Mouse (Mus musculus): Measurements from ENCODE around the gene Wnt5b.

The Wnt5b gene

DNA sequence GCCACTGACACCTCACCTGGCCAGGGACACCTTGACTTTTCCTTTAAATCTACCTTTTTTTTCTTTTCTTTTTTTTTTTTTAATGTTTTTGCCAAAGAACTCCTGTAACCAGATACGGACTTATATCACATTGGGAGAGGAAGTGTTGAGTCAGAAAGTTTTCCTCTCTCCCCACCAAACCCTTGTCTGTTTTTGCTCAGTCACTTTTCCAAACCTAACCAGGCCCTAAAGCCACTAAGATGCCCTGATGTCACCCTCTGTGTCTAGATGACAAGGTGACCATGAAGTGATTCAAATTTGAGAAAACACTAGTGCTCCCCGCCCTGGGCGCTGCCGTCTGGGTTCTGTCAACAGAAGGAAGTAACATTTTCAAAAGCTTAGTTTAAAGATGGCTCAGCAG, 85.1 kb downstream of the Wnt5b start:
- DNase-seq (ENCODE audit: low read depth, low spot score) = no peak

DNA sequence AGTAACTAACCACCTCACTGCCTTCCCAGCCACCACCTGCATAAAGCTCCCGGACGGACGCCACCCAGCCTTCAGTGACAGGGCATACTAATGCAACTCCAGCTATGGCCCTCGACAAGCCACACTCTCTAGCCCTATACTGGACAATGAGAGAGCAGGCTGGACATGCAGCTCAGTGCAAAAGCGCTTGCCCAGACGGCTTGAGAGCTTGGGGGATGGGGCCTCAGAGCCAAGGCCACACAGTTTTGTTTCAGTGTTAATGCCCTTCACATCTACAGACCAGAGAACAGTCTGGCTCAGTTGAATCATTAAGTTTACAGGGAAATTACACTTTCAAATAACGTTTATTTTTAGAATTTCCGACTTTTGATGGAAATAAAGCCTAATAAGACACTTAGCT, 86.0 kb downstream of the Wnt5b start:
- DNase-seq (ENCODE audit: low read depth, low spot score) = no peak

DNA sequence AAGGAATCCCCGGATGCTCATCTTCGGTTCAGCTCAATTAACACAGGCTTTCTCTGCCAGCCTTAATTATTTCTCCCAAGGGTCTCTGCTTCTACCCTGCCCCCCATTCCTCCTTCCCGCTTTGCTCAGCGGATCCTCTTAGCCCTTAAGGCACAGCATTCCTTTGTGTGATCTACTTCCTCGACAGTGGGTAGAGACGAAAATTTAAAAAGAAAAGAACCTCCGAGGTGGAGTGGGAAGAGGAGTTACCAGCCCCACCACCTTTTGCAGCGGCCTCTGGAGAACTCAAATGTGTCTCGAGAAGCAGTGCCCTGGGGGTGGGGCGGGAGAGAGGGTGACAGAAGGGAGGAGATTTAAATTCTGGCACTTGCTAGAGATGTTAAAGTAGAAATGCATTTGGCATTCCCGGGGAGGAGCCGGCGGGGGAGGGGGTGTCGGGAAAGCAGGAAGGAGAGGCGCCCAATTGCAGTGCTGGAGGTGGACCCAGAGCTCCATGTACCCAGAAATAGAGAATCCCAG, 92.1 kb downstream of the Wnt5b start:
- peak; percentile 77 for DNase-seq (ENCODE audit: low read depth, low spot score)

DNA sequence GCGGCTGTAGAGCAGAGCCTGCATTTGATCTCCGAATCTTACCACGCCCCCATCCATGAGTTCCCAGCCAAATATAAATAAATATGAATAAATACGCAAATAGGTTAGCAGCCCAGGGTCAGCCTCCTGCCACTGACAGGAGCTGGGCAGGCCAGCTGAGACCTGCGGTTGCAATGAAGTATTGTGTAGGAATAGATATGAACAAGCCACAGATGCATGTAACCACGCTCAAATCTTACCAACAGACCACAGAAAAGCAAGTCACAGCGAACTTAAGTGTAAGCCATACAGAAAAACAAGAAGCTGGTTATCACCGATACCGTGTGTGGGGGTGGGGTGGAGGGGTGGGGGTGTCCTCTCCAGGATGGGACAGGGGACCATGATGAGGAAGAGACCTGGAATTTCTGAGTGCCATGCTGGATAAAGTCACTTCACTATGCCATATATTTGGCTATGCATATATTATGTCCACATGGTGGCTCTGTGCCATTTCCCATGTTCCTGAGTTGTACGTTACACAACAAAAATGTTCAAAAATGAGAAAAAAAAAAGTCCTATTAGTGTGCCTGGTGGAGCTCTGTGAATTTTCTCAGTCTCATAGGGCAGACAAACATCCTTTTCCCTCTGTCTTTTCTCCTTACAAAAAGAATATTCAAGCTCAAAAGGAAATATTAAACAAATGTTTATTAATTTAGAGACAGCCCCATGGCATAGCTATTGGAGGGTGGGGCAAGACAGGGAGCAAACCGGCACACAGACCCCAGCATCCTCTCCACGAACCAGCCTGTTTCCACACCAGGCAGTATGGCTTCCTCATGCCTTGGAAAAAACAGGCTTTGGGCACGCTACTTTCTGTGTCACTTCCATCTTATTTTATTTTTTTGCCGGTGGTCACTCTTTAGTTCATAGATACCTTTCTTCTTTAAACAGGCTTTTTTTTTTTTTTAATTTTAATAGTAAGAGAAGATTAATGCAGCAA, 92.9 kb downstream of the Wnt5b start:
- no peak for DNase-seq (ENCODE audit: low read depth, low spot score)

DNA sequence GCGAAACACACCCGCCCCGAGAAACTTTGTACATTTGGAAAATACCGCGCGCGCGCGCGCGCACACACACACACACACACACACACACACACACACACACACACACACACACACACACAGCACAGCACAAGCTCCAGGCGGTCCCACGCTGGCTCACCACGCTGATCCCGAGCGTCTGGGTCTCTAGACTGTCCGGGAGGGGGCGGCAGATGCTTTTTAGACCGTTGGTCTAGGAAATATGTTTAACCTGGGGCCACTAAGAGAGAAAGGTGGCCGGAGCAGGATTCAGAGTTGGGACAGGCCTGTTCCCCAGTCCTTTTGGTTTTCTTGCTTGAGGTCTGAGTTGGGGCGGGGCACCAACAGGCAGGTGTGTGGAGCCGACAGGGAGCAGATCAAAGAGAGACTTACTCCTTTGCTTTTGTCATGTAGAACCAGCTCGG, 95.1 kb downstream of the Wnt5b start:
- peak; percentile 88 for DNase-seq (ENCODE audit: low read depth, low spot score)

DNA sequence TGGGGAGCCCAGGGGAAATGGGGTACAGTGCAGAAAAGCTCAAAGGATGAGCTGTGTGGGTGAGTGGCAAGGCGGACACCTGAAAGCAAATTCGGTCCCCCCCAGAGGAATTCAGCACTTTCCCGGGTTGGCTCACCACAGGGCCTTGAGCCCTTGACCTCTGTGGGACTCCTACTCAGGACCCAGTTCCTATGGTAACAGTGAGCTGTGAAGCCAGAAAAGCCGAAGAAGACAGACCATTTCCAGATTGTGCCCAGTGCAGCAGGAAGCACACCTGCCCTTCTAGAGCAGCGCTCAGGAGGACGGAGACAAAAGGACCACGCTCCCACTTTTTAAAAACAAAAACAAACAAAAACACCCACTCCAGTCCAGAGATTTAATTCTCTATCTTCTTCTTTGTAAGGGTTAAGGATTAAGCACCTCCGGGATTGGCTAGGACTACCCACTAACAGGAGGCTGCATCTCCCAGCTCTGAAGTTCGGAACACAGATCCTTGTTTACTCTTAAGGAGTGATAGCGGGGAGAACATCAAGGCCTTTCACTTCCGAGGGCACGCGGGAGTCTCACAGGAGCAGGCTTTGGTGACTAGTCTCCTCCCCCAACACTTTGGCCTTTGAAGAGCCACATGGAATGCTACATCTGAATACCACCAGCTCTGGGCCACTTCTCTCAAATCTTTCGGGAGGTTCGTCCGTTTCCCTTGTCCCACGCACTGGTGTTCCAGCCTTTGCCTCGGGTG, 95.7 kb downstream of the Wnt5b start:
- peak; percentile 88 for DNase-seq (ENCODE audit: low read depth, low spot score)

DNA sequence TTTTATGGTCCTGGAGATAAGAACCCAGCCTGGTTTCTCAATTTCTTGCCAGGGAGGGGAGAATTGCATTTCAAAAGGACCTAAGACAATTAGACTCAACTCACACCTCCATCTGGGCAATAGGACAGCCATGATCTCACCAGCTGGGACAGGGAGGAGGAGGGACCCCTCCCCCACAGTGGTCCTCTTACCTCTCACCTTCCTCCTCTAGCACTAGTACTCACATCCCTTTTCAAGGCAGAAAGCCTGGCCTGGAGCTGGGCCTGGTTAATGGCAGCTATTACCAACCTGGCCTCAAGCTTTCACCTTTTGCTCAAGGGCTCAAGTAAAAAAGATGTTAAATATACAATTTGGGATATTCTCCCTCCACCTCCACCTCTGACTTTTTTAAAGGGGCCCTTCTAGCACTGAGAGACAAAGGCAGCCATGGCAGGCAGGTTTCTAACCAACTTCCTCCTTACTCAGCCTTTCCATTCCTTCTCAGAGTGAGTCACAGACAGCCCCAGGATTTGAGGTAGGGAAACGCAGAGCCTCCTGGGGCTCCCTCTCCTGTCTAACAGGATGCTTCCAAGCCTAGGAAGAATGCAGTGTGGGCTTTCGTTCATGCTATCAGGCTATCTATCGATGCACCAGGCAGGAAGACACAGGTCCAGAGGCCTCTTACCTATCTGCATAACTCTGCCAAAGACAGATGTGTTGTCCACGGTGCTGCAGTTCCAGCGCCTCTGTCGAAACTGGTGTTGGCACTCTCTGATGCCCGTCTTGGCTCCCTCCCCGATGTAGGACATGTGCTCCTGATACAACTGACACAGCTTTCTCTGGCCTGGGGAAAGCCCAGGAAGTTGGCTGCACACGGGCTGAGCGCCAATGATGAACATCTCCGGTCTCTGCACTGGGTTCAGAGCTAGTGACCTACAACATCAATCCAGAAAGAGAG, 98.2 kb downstream of the Wnt5b start:
- DNase-seq (ENCODE audit: low read depth, low spot score) = no peak

DNA sequence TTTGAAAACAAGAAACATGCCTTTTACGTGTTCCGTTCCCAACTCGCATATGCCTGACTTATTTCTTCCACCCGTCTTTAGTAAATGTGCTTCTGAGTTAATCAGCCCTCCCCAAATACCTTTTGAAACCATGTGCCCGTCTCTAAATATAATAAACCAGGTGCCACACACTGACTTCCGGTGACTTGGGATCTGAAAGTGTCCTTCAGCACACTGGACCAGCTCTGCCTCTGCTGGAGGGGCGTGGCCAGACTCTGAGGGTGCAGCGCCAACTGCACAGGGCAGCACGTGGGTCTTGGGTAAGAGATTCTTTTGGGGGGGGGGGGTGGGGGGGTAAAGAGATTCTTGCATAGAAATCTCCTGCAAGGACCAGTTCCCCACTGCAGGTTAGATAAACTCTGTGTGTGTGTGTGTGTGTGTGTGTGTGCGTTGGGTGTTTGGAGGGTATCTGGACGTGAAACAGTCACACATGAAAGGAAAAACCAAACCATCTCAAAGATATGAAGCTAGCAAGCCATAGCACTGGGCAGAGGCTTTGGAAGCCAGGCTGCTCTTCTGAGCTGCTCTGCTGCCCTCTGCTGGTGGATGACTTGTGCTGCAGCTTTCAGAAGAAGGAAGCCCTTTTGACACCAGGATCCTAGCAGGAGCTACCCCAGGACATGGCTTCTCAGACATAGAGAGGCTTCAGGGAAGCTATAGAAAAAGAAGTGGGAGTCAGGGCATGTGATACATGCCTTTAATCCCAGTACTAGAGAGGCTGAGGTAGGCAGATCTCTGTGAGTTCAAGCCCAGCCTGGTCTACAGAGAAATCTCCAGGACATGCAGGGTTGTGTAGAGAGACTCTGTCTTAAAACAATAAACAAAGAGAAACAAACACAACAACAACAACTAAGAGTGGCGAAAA, 100.2 kb downstream of the Wnt5b start:
- peak; percentile 90 for DNase-seq (ENCODE audit: low read depth, low spot score)

DNA sequence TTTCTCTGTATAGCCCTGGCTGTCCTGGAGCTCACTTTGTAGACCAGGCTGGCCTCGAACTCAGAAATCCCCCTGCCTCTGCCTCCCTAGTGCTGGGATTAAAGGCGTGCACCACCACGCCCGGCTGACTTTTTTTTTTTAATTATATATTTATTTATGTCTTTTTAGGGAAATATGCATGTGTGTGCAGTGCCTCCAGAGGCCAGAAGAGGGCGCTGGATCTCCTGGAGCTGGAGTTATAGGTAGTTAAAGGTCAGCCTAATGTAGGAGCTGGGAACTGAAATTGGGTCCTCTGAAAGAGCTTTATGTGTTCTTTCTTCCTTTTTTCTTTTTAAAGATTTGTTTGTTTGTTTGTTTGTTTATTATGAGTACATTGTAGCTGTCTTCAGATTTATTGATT, 101.4 kb downstream of the Wnt5b start:
- peak; percentile 82 for DNase-seq (ENCODE audit: low read depth, low spot score)

DNA sequence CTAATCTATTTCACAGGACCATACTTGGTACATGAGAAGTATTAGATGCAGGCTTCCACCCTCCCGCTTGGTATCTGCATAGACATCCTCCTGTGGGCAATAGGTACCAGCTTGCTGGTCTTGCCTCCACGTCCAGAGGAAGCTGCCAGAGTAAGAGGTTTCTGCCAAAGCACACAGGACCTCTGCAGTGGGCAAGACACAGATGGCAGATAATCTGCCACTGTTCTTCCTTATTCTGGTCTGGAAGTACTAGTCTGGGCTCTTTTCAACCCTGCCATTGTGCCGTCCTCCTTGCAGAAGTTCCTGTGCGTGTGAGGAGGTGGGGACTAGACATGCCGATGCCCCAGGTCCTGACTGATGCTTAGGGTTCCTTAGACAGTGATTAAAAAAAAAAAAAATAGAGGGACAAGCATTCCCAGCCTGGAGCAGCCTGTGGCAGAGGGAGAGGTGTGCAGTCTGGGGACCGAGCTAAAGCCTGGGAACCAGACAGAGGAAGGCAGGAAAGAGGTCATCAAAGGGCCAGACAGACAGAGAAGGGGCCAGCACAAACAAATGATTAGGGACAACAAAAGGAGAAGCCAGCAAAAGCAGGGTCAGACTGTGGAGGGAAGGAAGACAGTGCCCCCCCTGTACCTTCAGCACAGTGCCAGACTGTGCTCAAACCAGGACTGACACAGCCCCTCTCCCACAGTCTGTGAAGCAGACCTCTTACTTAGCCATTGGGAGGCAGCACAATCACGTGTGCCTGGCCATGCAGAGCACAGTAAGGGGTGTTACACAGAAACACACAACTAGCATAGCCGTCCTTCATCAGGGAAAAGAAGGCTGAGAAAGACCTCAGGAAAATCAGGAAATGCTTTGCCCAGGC, 106.0 kb downstream of the Wnt5b start:
- DNase-seq (ENCODE audit: low read depth, low spot score) = no peak

DNA sequence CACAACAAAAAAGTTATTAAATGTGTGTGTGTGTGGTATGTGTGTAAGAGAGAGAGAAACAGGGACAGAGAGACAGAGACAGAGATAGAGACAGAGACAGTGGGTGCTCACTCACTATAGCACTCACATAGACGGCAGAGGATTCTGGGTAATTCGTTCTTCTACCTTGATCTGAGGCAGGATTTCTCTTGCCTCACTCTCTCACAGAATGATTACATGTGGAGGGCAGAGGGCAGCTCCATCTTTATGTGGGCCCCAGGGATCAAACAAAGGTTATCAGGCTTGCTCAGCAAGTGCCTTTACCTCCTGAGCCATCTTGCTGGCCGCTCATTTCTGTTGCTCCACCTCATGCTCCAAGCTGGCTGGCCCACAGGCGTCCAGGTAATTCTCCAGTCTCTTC, 109.8 kb downstream of the Wnt5b start:
- DNase-seq (ENCODE audit: low read depth, low spot score) = no peak

DNA sequence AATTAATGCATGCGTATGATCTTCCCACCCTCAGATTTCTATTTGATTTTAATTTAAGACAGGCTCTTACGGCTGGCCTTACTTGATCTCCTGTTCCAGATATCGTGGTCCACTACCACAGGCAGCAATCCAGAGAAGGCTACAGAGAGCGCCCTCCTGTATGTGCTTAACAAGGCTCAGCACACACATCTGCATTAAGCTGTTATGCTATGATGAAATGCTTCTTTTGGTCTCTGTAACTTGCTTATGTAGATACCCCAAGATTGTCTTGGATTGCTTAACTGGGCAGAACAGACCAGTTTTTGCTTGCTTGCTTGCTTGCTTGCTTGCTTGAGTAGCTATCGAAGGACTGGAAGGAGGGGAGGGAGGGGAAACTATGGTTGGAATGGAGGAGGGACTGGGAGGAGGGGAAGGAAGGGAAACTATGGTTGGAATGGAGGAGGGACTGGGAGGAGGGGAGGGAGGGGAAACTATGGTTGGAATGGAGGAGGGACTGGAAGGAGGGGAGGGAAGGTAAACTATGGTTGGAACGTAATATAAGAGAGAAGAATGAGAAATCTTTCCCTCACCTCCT, 112.3 kb downstream of the Wnt5b start:
- DNase-seq (ENCODE audit: low read depth, low spot score) = no peak

DNA sequence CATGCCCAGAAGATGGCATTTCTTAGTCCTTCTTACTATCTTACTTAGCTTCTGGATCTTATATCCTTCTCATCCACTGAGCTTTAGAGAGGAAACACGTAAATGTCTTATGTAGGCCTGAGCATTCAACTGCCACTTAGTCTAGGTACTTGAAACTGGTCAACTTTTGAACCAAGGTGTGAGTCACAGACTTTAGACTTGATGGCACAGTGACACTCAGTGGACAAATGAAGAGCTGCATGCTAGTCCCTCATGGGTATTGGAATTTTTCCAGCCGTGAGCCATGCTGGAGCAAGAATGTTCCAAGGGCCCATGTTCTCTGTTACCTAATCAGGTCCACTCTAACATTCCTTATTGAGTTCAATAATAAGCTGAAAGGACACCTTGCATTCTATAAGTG, 113.6 kb downstream of the Wnt5b start:
- peak; percentile 78 for DNase-seq (ENCODE audit: low read depth, low spot score)

DNA sequence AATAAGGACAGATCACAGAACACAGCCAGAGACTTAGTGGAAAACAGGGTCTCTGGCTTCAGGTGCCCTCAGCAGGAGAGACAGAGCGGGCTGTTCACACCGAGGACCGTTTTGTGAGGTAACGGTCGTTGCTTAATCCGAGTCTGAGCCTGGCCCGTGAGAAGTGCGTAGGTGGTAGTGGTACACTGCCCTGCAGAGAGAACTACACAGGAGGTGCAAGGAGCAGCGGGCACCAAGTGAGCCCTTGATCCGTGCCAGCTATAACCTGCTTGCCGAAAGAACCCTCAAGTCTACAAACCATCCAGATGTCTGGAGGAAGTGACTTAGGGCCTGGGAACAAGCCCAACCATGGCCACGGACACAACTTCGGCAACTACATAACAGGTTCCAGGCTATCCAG, 114.8 kb downstream of the Wnt5b start:
- DNase-seq (ENCODE audit: low read depth, low spot score) = no peak

DNA sequence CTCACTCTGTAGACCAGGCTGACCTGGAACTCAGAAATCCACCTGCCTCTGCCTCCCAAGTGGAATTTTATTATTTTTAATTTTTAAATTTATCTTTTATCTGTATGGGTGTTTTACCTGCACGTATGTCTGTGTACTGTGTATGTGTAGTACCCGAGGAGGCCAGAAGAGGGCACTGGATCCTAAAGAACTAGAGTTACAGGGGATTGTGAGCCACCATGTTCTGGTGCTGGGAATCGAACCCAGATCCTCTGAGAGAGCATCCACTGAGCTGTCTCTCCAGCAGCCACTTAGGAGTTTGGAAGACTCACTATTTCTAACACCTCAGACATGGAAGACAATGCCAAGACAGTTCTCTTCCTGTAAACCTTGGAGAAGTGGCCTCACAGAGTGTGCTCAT, 115.5 kb downstream of the Wnt5b start:
- DNase-seq (ENCODE audit: low read depth, low spot score) = peak; percentile 72

DNA sequence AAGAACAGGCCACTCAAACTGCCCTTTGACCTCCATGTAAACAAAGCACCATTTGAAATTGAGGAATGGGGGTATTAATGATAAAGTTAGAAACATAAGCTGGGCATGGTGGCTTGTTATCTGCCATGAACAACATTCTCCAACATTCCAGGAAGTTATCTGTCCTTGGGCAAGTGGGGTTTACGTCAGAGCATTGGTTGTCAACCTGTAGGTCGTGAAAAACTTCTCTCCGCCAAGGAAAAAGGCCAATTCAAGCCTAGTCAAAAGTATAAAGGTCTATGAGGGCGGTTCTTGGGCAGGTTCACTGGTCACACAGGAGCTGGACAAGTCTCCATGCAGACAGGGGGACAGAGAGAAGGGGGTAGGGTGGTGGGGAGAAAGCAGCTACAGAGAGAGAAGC, 123.1 kb downstream of the Wnt5b start:
- no peak for DNase-seq (ENCODE audit: low read depth, low spot score)

DNA sequence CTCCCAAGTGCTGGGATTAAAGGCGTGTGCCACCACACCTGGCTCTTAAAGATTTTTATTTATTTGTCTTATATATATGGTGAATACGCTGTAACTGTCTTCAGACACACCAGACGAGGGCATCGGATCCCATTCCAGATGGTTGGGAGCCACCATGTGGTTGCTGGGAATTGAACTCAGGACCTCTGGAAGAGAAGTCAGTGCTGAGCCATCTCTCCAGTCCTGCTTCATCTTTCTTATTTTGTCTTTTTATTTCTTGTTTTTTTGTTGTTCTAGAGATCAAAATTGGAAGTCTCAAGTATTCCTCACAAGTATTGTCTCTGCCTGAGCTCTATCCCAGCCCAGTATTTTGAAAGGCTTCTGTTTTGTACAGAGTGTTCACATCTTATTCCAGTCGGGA, 123.8 kb downstream of the Wnt5b start:
- DNase-seq (ENCODE audit: low read depth, low spot score) = no peak

DNA sequence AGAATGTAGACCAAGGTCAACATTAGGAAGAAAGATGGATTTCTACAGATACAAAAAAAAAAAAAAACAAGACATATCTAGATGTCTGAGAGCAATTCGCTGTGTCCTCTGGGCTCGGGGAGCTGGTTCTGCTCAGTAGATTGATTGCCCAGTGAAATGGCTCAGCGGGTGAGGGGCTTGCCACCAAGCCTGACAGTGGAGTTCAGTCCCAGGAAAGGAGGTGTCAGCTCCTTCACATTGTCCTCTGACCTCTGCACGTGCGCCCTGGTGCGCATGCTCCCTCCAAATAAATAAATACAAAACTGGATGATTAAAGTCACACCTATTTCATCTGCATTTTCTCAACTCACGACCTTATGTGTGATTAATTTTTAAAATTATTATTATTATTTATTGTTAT, 124.7 kb downstream of the Wnt5b start:
- peak; percentile 78 for DNase-seq (ENCODE audit: low read depth, low spot score)

Data from R1 (cell line).